Mouse (Mus musculus) kidney, adult 2 months (tissue): ENCODE results near the gene Kcnc3. TPM values are rescaled to one million over a fixed set of nuclear protein-coding genes. Genes with fewer than 3 reads are reported as not detected.

Experiments
- DNase-seq: peaks from one replicate; pipeline ENCODE4 v3.0.0; 2021
- H3K27ac ChIP-seq: fragments of 200-500 bp; 2 replicates; pipeline ENCODE4 v1.5.1; 2012; ENCODE audit warnings: low read depth, low read length, control low read depth, inconsistent platforms; ENCODE audit not compliant: insufficient read depth
- H3K27me3 ChIP-seq: fragments of 200-500 bp; replicated peaks from 2 replicates; pipeline ENCODE4 v1.6.1; 2012; ENCODE audit warnings: mild to moderate bottlenecking, moderate library complexity, low read length, inconsistent platforms; ENCODE audit not compliant: control insufficient read depth, insufficient read depth
- H3K36me3 ChIP-seq: fragments of 200-500 bp; 2 replicates; pipeline ENCODE4 v1.6.1; 2012; ENCODE audit warnings: mild to moderate bottlenecking, moderate library complexity, low read length, inconsistent platforms; ENCODE audit not compliant: control insufficient read depth, insufficient read depth
- H3K4me1 ChIP-seq: fragments of 200-500 bp; 2 replicates; pipeline ENCODE4 v1.6.1; 2011; ENCODE audit warnings: low read length; ENCODE audit not compliant: control insufficient read depth, insufficient read depth
- H3K4me3 ChIP-seq: fragments of 200-500 bp; 2 replicates; pipeline ENCODE4 v1.5.1; 2011; ENCODE audit warnings: mild to moderate bottlenecking, low read depth, low read length, control low read depth; ENCODE audit not compliant: insufficient read depth
- CTCF ChIP-seq: fragments of 200-500 bp; conservative IDR thresholded peaks from 2 replicates; pipeline ENCODE4 v1.5.1; 2011; ENCODE audit warnings: low read depth, mild to moderate bottlenecking, control low read depth, low read length, moderate library complexity, mixed read lengths; ENCODE audit not compliant: insufficient read depth, insufficient read length
- POLR2A ChIP-seq: fragments of 200-500 bp; IDR thresholded peaks from one replicate; pipeline ENCODE4 v1.6.1; 2011; ENCODE audit warnings: low read depth, low read length, control low read depth
- WGBS: fragments of 180-500 bp; shearing (Covaris S2); methylation state at CpG from one replicate; pipeline ENCODE4 v1.1.7; 2018; 5-methylcytosine and 5-hydroxymethylcytosine counted together
- polyA plus RNA-seq: library from polyadenylated mRNA; depleted of rRNA; stranded (reverse); fragments of >200 nt; gene quantifications from 2 replicates; pipeline ENCODE4 v1.2.3, GENCODE M21; 2012; rRNA removed

The Kcnc3 gene
- polyA plus RNA-seq = 19.1 and 20.6 TPM in 2 replicates

- WGBS = under 1% methylated on average over 80 of the region's 80 CpGs
- no peak for TF ChIP-seq POLR2A
- no peak for TF ChIP-seq CTCF
- H3K36me3 ChIP-seq = no peaks in the 10 kb centered on the region
- no peaks in the 10 kb centered on the region for H3K27me3 ChIP-seq
- H3K27ac ChIP-seq = peak within 1 kb of the TSS; percentile 67; the same call in 1 of the 2 replicates
- H3K4me1 ChIP-seq = peaks cover 7% of the 10 kb centered on the region; the same call in 1 of the 2 replicates
- peak within 1 kb of the TSS; percentile 62 for H3K4me3 ChIP-seq
- peak; percentile 98 for DNase-seq
Observed at GRCm38 (mm10) chr7:44590402-44591347, at the start of gene Kcnc3. Kcnc3 (plus strand) TSS chr7:44590664.

DNA sequence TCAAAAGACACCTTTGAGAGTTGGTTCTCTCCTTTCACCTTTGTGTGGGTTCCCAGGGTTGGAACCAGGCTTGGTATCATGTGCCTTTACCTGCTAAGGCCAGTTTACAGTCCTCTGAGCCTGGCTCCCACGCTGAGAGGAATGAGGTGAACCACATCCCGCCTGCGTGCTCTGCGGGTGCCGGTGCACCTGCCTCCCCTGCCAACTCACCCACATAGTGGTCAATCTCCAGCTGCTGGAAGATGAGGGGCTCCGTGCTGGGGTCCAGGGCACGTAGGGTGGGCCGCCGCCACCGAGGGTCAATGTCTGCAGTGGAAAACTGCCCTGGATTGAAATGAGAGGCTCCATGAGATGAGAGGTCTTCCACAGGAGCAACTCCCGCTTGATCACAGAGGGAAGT, 47.9 kb upstream of the Kcnc3 start:
- WGBS = 94% methylated on average over 11 of the region's 11 CpGs
- no peak for DNase-seq
- Histone ChIP-seq H3K36me3 (no peaks in the 10 kb centered on the region), H3K4me3 (no peak overlapping the region), H3K27me3 (no peaks in the 10 kb centered on the region), H3K4me1 (no peaks in the 10 kb centered on the region), H3K27ac (no peak overlapping the region)
- TF ChIP-seq POLR2A (no peak), CTCF (no peak)

DNA sequence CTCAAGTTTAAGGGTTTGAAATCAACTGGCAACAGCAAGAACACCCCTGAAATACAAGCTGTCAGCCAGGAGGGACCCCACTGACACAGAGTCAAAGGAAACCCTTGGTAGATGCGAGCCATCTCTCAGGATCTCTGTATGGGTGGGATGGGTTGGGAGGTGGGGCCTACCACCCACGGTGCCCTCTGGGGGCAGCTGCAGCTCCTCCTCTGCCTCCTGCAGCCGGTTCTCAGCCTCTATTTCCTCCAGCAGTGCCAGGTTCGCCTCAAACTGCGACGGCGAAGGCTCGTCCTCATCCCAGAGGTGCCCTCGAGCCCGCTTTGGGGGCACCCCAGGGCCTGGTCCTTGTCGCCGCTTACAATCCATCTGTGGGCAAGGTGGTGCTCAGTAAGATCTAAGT, 47.4 kb upstream of the Kcnc3 start:
- Histone ChIP-seq H3K27me3 (no peaks in the 10 kb centered on the region), H3K36me3 (no peaks in the 10 kb centered on the region), H3K4me3 (no peak overlapping the region), H3K27ac (no peak overlapping the region), H3K4me1 (no peaks in the 10 kb centered on the region)
- DNase-seq = no peak
- TF ChIP-seq POLR2A (no peak), CTCF (no peak)
- WGBS = 79% methylated on average over 12 of the region's 12 CpGs

GRCm38 (mm10) chr7:44546274-44546673, 44.2 kb upstream of the Kcnc3 start:
- H3K36me3 ChIP-seq = peaks cover 2% of the 10 kb centered on the region
- no peaks in the 10 kb centered on the region for H3K27me3 ChIP-seq
- WGBS = 96% methylated on average over 3 of the region's 3 CpGs
- TF ChIP-seq CTCF (no peak), POLR2A (no peak)
- no peak overlapping the region for H3K27ac ChIP-seq
- no peaks in the 10 kb centered on the region for H3K4me1 ChIP-seq
- H3K4me3 ChIP-seq = no peak overlapping the region
- DNase-seq = no peak

GRCm38 (mm10) chr7:44547041-44547440, 43.4 kb upstream of the Kcnc3 start:
- no peak for TF ChIP-seq CTCF
- TF ChIP-seq POLR2A = no peak
- 92% methylated on average over 13 of the region's 13 CpGs for whole genome bisulfite sequencing
- H3K4me3 ChIP-seq = no peak overlapping the region
- no peaks in the 10 kb centered on the region for H3K4me1 ChIP-seq
- H3K36me3 ChIP-seq = peaks cover 6% of the 10 kb centered on the region
- H3K27ac ChIP-seq = no peak overlapping the region
- no peaks in the 10 kb centered on the region for H3K27me3 ChIP-seq
- DNase-seq = no peak

- no peak overlapping the region for H3K27ac ChIP-seq
- no peaks in the 10 kb centered on the region for H3K27me3 ChIP-seq
- no peak for TF ChIP-seq CTCF
- no peak for TF ChIP-seq POLR2A
- H3K4me1 ChIP-seq = 0 out of 2 replicates have a peak, but pooled peaks cover 2% of the 10 kb centered on the region
- H3K36me3 ChIP-seq = peaks cover 6% of the 10 kb centered on the region
- DNase-seq = no peak
- no peak overlapping the region for H3K4me3 ChIP-seq
- WGBS = 16% methylated on average over 5 of the region's 5 CpGs
Observed at GRCm38 (mm10) chr7:44547725-44548124, 42.7 kb upstream of the Kcnc3 start.

GRCm38 (mm10) chr7:44548497-44549087, 41.9 kb upstream of the Kcnc3 start, which contains the start of gene Pold1:
Pold1 (minus strand) TSS chr7:44548849.
- WGBS = under 1% methylated on average over 43 of the region's 43 CpGs
- no peak within 1 kb of the TSS for H3K27ac ChIP-seq
- peak within 1 kb of the TSS; percentile 68 for H3K4me3 ChIP-seq
- H3K4me1 ChIP-seq = 0 out of 2 replicates have a peak, but pooled peaks cover 7% of the 10 kb centered on the region
- H3K36me3 ChIP-seq = peaks cover 6% of the 10 kb centered on the region
- TF ChIP-seq POLR2A (no peak), CTCF (peak; percentile 90)
- no peaks in the 10 kb centered on the region for H3K27me3 ChIP-seq
- peak; percentile 100 for DNase-seq
